Mouse (Mus musculus): ENCODE results near the gene Ttc30a2.

- TF ChIP-seq CTCF (IDR thresholded peaks at IDR 0.05), result no peak
- no peak for TF ChIP-seq POLR2A (IDR thresholded peaks at IDR 0.05; ENCODE audit: insufficient read depth, low read depth, low read length)
- no peak for TF ChIP-seq EP300 (IDR thresholded peaks at IDR 0.05; ENCODE audit: insufficient read depth, low read depth, low read length)
Measured at GRCm38 (mm10) chr2:75988779-75989363, 10.9 kb upstream of the Ttc30a2 start.
